Mouse (Mus musculus): ENCODE data around the gene Amn1.

GRCm38 (mm10) chr6:149119853-149120252 lies 68.7 kb downstream of the Amn1 start:
- TF ChIP-seq POLR2A (IDR thresholded peaks at IDR 0.05; ENCODE audit: control insufficient read depth, extremely low read depth, insufficient read depth, low read length, poor library complexity) (no peak), CTCF (IDR thresholded peaks at IDR 0.05; ENCODE audit: borderline replicate concordance, control insufficient read depth, extremely low read depth, insufficient read depth, low read length, poor library complexity) (no peak)
